Mouse (Mus musculus): ENCODE data around the gene Gm11077. TPM values are rescaled to one million over a fixed set of nuclear protein-coding genes. Genes with fewer than 3 reads are reported as not detected.

Gene Gm11077
- total RNA-seq, 2 experiments from 2014 or later: not detected

- no peak for DNase-seq (ENCODE audit: low spot score)
- intact Hi-C loops (cut with DNase I): no loop called here
Observed at GRCm38 (mm10) chr6:140732971-140733640, 4.0 kb downstream of the Gm11077 start.

DNA sequence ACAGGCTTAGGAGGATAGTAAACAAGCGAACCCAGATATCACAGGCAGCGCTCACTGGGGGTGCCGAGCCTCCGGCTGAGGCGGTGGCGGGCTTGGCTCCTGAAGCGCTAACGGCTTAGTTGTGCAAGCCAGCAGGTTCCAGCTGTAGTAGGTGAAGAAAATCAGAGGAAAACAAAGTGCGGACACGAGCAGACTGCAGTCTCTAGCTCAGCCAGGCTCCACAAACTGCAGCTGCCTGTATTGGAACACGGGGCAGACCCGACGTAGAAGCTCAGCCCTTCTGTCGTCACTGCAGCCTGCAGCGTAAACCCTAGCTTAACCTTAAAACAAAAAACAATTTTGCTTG is 4.5 kb downstream of the Gm11077 start:
- DNase-seq (ENCODE audit: low spot score): no peak
- intact Hi-C loops (cut with DNase I): no loop called here

DNA sequence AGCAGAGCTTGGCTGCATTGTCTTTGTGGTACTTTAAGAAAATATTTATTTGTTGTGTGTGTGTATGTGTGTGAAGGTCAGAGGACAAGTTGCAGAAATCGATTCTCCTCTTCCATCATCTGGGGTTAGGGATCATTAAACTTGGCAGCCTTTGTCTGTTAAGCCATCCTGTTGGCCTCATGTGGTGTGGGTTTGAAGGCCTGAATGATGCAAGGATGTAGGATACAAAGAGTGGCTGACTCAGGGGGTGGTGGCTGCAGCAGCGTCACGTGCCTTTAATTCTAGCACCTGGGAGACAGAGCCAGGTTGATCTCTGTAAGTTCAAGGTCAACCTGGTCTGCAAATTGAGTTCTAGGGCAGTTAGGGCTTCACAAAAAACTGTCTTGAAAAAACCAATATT is 16.5 kb downstream of the Gm11077 start:
- intact Hi-C loops (cut with DNase I): no loop called here
- no peak for DNase-seq (ENCODE audit: low spot score)

- intact Hi-C loops (cut with DNase I): no loop called here
- DNase-seq (ENCODE audit: low spot score): no peak
Observed at GRCm38 (mm10) chr6:140747591-140747990, 18.5 kb downstream of the Gm11077 start.

DNA sequence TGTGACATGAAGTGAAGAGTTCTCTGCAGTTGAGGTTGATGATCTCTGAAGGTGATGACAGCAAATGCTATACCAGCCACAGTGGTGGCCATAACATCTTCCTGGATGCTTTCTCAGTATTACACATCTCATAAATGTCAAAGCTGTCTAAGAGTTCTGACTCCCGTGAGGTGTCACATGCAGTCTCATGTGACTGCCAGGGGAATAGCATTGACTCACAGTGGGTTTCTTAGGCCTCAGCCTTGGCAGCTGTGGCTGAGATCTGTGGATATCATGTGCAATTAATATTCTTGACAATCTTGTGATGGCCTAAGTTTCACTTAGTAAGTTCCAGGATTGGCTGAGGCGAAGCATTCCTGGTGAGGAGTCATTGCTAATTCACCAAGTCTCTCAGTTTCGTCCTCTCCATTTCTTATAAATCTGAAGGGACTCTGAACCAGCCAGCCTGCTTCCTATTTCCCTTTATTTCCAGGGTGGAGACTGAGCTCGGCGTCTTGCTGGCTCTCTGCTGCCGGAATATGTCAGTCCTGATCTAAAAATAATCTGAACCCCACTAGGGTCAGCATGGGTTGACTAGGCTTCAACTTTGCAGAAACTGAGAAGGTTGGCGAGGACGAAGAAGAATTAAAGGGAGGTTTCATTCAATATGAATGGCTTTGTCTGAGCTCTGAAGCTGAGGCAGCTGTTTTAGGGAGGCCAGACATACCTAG is 21.4 kb downstream of the Gm11077 start:
- intact Hi-C loops (cut with DNase I): no loop called here
- DNase-seq (ENCODE audit: low spot score): no peak

DNA sequence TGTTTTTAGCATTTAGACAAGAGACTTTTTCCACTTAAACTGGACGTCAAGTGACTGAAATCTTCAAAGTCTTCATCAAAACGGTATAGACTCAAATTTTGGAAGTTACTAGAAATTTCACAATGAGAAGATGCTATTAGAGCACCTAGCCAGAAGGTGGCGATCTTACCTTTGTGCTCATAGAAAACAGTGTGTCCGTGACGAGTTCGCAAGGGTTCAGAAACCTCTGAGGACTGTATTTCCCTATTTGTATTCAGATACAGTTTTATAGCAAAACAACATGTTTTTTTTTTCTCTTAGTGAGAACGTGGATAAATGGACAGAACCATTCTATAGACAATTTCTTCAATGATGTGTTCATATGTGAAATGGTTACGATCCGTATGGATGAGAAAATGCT is 37.3 kb downstream of the Gm11077 start:
- intact Hi-C loops (cut with DNase I): loop anchor here (5.0 to 10.0 kb wide), 2 partner anchors 88 to 811 kb away; no protein-coding TSS in a partner anchor
- no peak for DNase-seq (ENCODE audit: low spot score)

DNA sequence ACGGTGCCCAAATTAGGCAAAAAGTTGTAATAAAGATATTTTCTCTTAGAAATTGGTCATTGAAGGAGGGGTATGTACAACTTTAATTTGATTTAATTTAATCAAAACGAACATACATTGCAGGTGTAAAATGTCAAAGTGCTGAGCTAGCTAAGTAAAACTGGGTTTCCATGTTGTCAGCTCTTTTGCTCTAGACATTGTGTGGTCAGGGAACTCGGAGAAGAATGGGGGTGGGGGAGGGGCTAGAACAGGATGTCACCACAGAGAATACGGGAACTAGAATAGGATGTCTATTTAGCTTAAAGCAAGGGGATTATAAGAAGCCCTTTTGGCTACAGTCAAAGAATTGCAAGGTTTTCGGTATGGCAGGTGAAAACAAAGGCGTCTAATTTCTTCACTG is 38.2 kb downstream of the Gm11077 start:
- DNase-seq (ENCODE audit: low spot score): no peak
- intact Hi-C loops (cut with DNase I): loop anchor here (5.0 to 10.0 kb wide), 2 partner anchors 88 to 810 kb away; no protein-coding TSS in a partner anchor

DNA sequence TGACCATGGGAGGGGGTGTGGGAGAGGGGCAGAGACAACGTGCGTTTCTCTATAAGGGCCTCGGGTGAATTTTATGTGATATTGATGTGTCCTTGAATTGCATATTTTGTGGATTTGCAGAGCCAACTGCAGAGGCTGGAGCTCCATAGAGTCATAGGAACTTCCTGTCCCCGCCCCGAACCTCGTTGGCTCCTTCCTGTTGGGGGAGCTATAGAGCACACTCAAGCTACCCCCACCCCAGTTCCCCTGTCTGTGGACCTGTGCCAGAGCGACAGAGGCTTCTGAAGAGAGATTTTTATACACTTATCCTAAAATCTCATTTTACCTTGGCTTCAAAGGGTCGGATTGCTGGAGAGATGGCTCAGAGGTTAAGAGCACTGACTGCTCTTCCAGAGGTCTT is 39.1 kb downstream of the Gm11077 start:
- no peak for DNase-seq (ENCODE audit: low spot score)
- intact Hi-C loops (cut with DNase I): loop anchor here (5.0 to 10.0 kb wide), 2 partner anchors 87 to 809 kb away; no protein-coding TSS in a partner anchor

- no peak for DNase-seq (ENCODE audit: low spot score)
- intact Hi-C loops (cut with DNase I): loop anchor here (5.0 to 10.0 kb wide), 2 partner anchors 86 to 808 kb away; no protein-coding TSS in a partner anchor
Observed at GRCm38 (mm10) chr6:140768859-140769640, 40.0 kb downstream of the Gm11077 start.

- no peak for DNase-seq (ENCODE audit: low spot score)
- intact Hi-C loops (cut with DNase I): no loop called here
Observed at GRCm38 (mm10) chr6:140776274-140776673, 47.2 kb downstream of the Gm11077 start.

GRCm38 (mm10) chr6:140782524-140782923 is 53.4 kb downstream of the Gm11077 start:
- intact Hi-C loops (cut with DNase I): no loop called here
- DNase-seq (ENCODE audit: low spot score): no peak

DNA sequence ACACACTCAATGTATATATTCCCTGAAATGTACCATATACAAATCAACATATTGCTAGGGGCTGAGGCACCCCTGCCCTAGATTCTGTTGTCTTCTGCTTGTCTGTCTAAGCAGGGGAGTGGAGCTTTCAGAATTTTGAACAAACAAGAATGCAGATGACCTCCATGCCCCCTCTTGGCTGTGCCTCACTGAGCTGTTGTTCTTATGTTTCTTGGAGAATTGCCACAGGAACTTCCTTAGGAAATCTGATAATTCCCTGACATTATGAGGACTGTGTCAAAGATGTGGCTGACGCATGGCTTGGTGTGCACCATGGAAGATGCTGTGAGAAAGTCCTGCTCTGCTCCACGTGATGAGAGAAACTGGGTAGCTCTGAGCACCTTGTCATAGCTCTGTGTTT is 57.0 kb downstream of the Gm11077 start:
- no peak for DNase-seq (ENCODE audit: low spot score)

DNA sequence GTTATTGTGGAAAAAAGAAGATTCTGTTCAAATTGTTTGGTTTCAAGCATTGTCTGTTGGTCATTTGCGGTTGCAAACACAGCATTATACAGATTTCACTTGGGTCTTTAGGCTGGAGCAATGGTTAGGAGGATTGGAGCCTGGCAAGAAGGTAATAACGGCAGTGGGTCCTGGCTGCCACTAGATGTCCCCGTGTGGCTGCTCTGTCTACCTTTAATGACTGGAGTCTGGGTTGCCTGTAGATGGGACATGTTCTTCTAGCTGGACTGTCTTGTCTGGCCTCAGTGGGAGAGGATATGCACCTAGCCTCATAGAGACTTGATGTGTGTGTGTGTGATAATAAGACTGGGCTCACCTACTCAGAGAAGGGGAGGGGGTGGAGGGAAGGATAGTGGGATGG is 60.8 kb downstream of the Gm11077 start:
- intact Hi-C loops (cut with DNase I): no loop called here
- DNase-seq (ENCODE audit: low spot score): no peak

More for the DNA sequence above, 57.0 kb downstream of the Gm11077 start:
- intact Hi-C loops (cut with DNase I): no loop called here

DNA sequence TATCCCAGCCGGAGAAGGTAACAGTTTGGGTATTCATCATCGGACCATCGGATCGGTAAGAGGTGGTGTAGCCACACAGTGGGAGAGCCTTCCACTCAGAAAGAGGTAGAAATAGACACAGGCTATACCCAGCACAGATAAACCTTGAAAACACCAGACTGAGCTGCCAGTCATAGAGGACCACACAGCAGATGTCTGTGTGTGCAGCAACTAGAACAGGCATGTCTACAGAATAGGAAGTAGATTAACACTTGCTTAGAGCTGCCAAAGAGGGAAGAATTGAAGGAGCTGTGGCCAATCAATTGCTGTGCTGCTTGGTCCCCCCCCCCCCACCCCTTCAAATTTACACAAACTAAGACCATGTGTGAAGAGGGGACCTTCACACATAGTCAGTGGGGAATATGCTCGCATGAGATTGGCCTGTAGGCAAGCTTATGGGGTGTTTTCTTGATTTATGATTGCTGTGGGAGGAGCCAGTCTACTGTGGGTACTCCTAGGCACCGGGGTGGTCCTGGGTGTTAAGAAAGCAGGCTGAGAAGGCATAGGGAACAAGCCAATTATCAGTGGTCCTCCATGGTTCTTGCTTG is 64.7 kb downstream of the Gm11077 start:
- no peak for DNase-seq (ENCODE audit: low spot score)
- intact Hi-C loops (cut with DNase I): no loop called here

- intact Hi-C loops (cut with DNase I): no loop called here
Observed at GRCm38 (mm10) chr6:140798841-140799240, 69.8 kb downstream of the Gm11077 start.

DNA sequence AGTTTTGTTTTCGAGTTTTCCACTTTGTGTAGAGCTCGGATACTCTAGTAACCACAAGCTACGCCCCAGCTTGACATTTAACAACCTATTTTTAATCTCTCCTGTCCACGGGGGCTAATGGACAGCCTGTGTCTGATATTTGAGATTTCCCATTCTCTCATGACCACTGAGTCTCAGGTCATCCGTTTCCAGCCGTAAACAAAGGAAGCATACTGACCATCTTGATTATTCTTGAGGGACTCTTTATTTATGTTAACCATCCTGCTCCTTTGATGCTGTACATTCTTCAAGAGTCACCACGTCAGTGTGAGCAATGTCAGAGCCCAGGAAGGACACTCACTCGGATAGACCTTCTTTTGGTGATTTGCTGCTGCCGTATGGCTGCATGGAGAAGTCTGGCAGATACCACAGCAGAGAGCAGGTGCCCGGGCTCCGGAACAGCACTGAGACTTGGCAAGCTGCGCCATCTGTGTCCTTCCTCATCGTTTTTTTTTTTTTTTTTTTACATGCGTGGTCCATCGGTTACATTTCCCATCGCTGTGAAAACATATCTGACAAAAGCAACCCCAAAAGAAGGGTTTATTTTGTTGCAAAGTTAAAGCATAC is 70.5 kb downstream of the Gm11077 start:
- intact Hi-C loops (cut with DNase I): no loop called here

More at GRCm38 (mm10) chr6:140798841-140799240, 69.8 kb downstream of the Gm11077 start:
- DNase-seq (ENCODE audit: low spot score): no peak

GRCm38 (mm10) chr6:140800587-140800986 is 71.5 kb downstream of the Gm11077 start:
- no peak for DNase-seq (ENCODE audit: low spot score)
- intact Hi-C loops (cut with DNase I): no loop called here

More for the DNA sequence above, 70.5 kb downstream of the Gm11077 start:
- no peak for DNase-seq (ENCODE audit: low spot score)

Data from heart, postnatal 25 days (tissue).